Comparison of ENCODE assay signal across 11 mouse cellular contexts in the genomic region with DNA sequence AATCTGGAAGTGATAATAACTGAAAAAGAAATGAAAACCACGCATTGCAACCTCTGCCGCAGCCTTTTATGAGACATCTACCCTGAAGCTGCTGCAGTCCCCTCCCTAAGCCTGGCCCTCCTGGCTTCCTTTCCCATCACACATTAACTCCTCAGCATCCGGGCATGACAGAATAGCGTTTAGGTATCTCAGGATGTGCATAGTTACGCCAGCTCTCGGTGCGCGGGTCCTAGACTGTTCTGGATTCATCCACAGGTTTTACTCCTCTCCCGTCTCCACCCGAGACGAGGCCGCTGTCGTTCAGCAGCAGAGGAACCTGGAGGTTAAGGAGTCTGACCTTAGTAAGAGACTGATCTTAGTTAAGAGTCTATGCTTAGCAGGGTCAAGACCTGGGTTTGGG. TPM values are rescaled to one million over a fixed set of nuclear protein-coding genes. Genes with fewer than 3 reads are reported as not detected.
DNase-seq lines count a peak whose midpoint lies in the region; ATAC-seq and TF ChIP-seq lines count a peak whose summit lies in the region.
"Had no signal": no experiment of that assay in that cellular context is flagged by ENCODE, and none has a peak within 500 bp of the region (broad histone marks: within the 10 kb centered on the region; RNA-seq: fewer than 3 reads in every experiment).

No protein-coding gene starts in this region.

- H3K4me1 ChIP-seq in heart, embryonic 14.5 days (ENCODE audit: control insufficient read depth in 2 of 2, insufficient read depth in 2 of 2, low read length in 2 of 2) = peaks cover 17 to 33% of the 10 kb centered on the region in 2 experiments
- H3K4me1 ChIP-seq in intestine, embryonic 16.5 days (ENCODE audit: control insufficient read depth, insufficient read depth, low read length) = peaks cover 12% of the 10 kb centered on the region; the same call in 1 of the 2 replicates
- peaks cover 22% of the 10 kb centered on the region for H3K4me1 ChIP-seq in limb, embryonic 14.5 days (ENCODE audit: control insufficient read depth, insufficient read depth, low read length)
- H3K4me1 ChIP-seq in midbrain, embryonic 16.5 days (ENCODE audit: control insufficient read depth, insufficient read depth, low read length) = peaks cover 14% of the 10 kb centered on the region

- peak overlapping the region; percentile 53 to 57 for H3K4me3 ChIP-seq in heart, embryonic 14.5 days (ENCODE audit: control insufficient read depth in 1 of 2, insufficient read depth in 1 of 2, low read depth in 1 of 2, low read length in 2 of 2)
- peak overlapping the region; percentile 29 for H3K4me3 ChIP-seq in intestine, embryonic 16.5 days (ENCODE audit: low read length)
- no peak overlapping the region for H3K4me3 ChIP-seq in limb, embryonic 14.5 days (replicated peaks; ENCODE audit: low read length)
- H3K4me3 ChIP-seq in midbrain, embryonic 16.5 days (ENCODE audit: low read depth, low read length) = no peak overlapping the region
- H3K4me3 ChIP-seq: megakaryocyte, embryonic 14.5 days; myocyte had no signal

- H3K9ac ChIP-seq in heart, embryonic 14.5 days (ENCODE audit: low read length) = peak overlapping the region; percentile 64
- no peak overlapping the region; the same call in 1 of the 2 replicates for H3K9ac ChIP-seq in intestine, embryonic 16.5 days (ENCODE audit: low read depth, low read length)
- H3K9ac ChIP-seq in limb, embryonic 14.5 days (ENCODE audit: low read depth, low read length, severe bottlenecking) = no peak overlapping the region
- H3K9ac ChIP-seq in midbrain, embryonic 16.5 days (ENCODE audit: low read depth, low read length) = no peak overlapping the region

- no peaks in the 10 kb centered on the region for H3K27me3 ChIP-seq in heart, embryonic 14.5 days (ENCODE audit: control insufficient read depth, insufficient read depth, low read length)
- H3K27me3 ChIP-seq in intestine, embryonic 16.5 days (replicated peaks; ENCODE audit: control insufficient read depth, insufficient read depth, low read length) = no peaks in the 10 kb centered on the region
- no peaks in the 10 kb centered on the region for H3K27me3 ChIP-seq in limb, embryonic 14.5 days (ENCODE audit: control insufficient read depth, insufficient read depth, low read length)
- peaks cover 10% of the 10 kb centered on the region for H3K27me3 ChIP-seq in midbrain, embryonic 16.5 days (ENCODE audit: control insufficient read depth, insufficient read depth, low read depth, low read length)

- 54% methylated on average over 13 of the region's 13 CpGs for WGBS in heart, embryonic 14.5 days
- WGBS in intestine, embryonic 16.5 days = 64% methylated on average over 13 of the region's 13 CpGs
- WGBS in limb, embryonic 14.5 days = 74% methylated on average over 13 of the region's 13 CpGs
- WGBS in midbrain, embryonic 16.5 days = 90% methylated on average over 13 of the region's 13 CpGs

- no peaks in the 10 kb centered on the region for H3K9me3 ChIP-seq in heart, embryonic 14.5 days (ENCODE audit: control insufficient read depth, low read length)
- H3K9me3 ChIP-seq in intestine, embryonic 16.5 days (ENCODE audit: control insufficient read depth, low read length) = no peaks in the 10 kb centered on the region
- H3K9me3 ChIP-seq in limb, embryonic 14.5 days (ENCODE audit: control insufficient read depth, low read length) = no peaks in the 10 kb centered on the region
- H3K9me3 ChIP-seq in midbrain, embryonic 16.5 days (replicated peaks; ENCODE audit: control insufficient read depth, low read length, poor library complexity, severe bottlenecking) = no peaks in the 10 kb centered on the region
- H3K9me3 ChIP-seq: megakaryocyte, embryonic 14.5 days had no signal

- ATAC-seq in heart, embryonic 14.5 days (ENCODE audit: insufficient number of reproducible peaks, insufficient read depth, low FRiP score, low read depth) = no peak
- no peak for ATAC-seq in intestine, embryonic 16.5 days
- ATAC-seq in limb, embryonic 14.5 days (ENCODE audit: low FRiP score, low read depth) = no peak
- ATAC-seq in midbrain, embryonic 16.5 days = no peak

- H3K27ac ChIP-seq in heart, embryonic 14.5 days (replicated peaks in 1 of 2; ENCODE audit: control insufficient read depth in 1 of 2, insufficient read depth in 1 of 2, low read depth in 2 of 2, low read length in 2 of 2) = 0 out of 4 replicates have a peak overlapping the region, but pooled peaks have one; percentile 23 to 26
- H3K27ac ChIP-seq in intestine, embryonic 16.5 days (ENCODE audit: low read length) = no peak overlapping the region
- H3K27ac ChIP-seq in limb, embryonic 14.5 days (replicated peaks; ENCODE audit: low read depth, low read length) = no peak overlapping the region
- no peak overlapping the region for H3K27ac ChIP-seq in midbrain, embryonic 16.5 days (ENCODE audit: low read length)

- TF ChIP-seq POLR2A in limb, embryonic 14.5 days (IDR thresholded peaks at IDR 0.05; ENCODE audit: borderline replicate concordance, extremely low read depth, insufficient read depth, insufficient read length) = no peak

- peak overlapping the region; percentile 81 for H3K4me2 ChIP-seq in heart, embryonic 14.5 days (ENCODE audit: low read length)
- H3K4me2 ChIP-seq in intestine, embryonic 16.5 days (ENCODE audit: low read depth, low read length) = peak overlapping the region; percentile 23
- H3K4me2 ChIP-seq in limb, embryonic 14.5 days (replicated peaks; ENCODE audit: low read depth, low read length, severe bottlenecking) = peak overlapping the region; percentile 18; the same call in 1 of the 2 replicates
- no peak overlapping the region for H3K4me2 ChIP-seq in midbrain, embryonic 16.5 days (ENCODE audit: low read length)

- DNase-seq in heart, postnatal 4 days = no peak
- peak; percentile 51 for DNase-seq in ZHBTc4 (ENCODE audit: low read depth, low spot score)
- DNase-seq in limb, embryonic 14.5 days (ENCODE audit: low spot score) = no peak
- no peak for DNase-seq in testis, postnatal 14 days (ENCODE audit: low spot score)
- no peak for DNase-seq in gastrocnemius, postnatal 10 days
- DNase-seq: cerebellum, postnatal 36 days had no signal

- H3K36me3 ChIP-seq in heart, embryonic 14.5 days (ENCODE audit: control insufficient read depth, insufficient read depth, low read length) = peaks cover 11% of the 10 kb centered on the region; the same call in 1 of the 2 replicates
- H3K36me3 ChIP-seq in intestine, embryonic 16.5 days (ENCODE audit: control insufficient read depth, insufficient read depth, low read length) = no peaks in the 10 kb centered on the region
- H3K36me3 ChIP-seq in limb, embryonic 14.5 days (ENCODE audit: control insufficient read depth, insufficient read depth, low read length) = no peaks in the 10 kb centered on the region
- H3K36me3 ChIP-seq in midbrain, embryonic 16.5 days (ENCODE audit: control insufficient read depth, insufficient read depth, low read length) = no peaks in the 10 kb centered on the region

RNA-seq across cellular contexts. Expression of gene Syde2, which starts 3.5 kb away (rescaled TPM):
- 12.7 and 12.8 TPM in 2 replicates for polyA plus RNA-seq in heart, embryonic 14.5 days (2014; fragmentation: Nextera tagmentation; extraction: Ambion mirVana)
- total RNA-seq in heart, postnatal 4 days (2021) = 10 to 100 TPM; 33.2 to 35.2 TPM
- 1.2 and 1.4 TPM in 2 replicates for polyA plus RNA-seq in intestine, embryonic 16.5 days (2015; fragmentation: Nextera tagmentation; extraction: Ambion mirVana)
- 5.3 and 6.0 TPM in 2 replicates for polyA plus RNA-seq in limb, embryonic 14.5 days (2012; rRNA removed)
- polyA plus RNA-seq in limb, embryonic 14.5 days (2014; fragmentation: Nextera tagmentation; extraction: Ambion mirVana) = 2.6 and 2.8 TPM in 2 replicates
- polyA plus RNA-seq in midbrain, embryonic 16.5 days (2015; fragmentation: Nextera tagmentation; extraction: Ambion mirVana) = 0.55 and 0.68 TPM in 2 replicates
- total RNA-seq in gastrocnemius, postnatal 10 days (2021) = 1 to 10 TPM; 2.5 to 2.6 TPM

RNA-seq across cellular contexts. Expression of gene 2410004B18Rik, which starts 53.3 kb away (rescaled TPM):
- 36.9 and 43.1 TPM in 2 replicates for polyA plus RNA-seq in heart, embryonic 14.5 days (2014; fragmentation: Nextera tagmentation; extraction: Ambion mirVana)
- 10 to 100 TPM; 24.8 to 25.5 TPM for total RNA-seq in heart, postnatal 4 days (2021)
- polyA plus RNA-seq in intestine, embryonic 16.5 days (2015; fragmentation: Nextera tagmentation; extraction: Ambion mirVana) = 38.5 and 42.0 TPM in 2 replicates
- 25.9 and 31.2 TPM in 2 replicates for polyA plus RNA-seq in limb, embryonic 14.5 days (2012; rRNA removed)
- 45.6 and 47.8 TPM in 2 replicates for polyA plus RNA-seq in limb, embryonic 14.5 days (2014; fragmentation: Nextera tagmentation; extraction: Ambion mirVana)
- polyA plus RNA-seq in midbrain, embryonic 16.5 days (2015; fragmentation: Nextera tagmentation; extraction: Ambion mirVana) = 88.2 and 96.1 TPM in 2 replicates
- 10 to 100 TPM; 13.8 to 14.0 TPM for total RNA-seq in gastrocnemius, postnatal 10 days (2021)

Comparison
In these comparisons a context has a peak if more than half of its experiments do, and no peak if none do; other contexts are left out.
1. H3K27ac ChIP-seq: peak in heart, embryonic 14.5 days (2 of 2); none in intestine, embryonic 16.5 days (single experiment), limb, embryonic 14.5 days (single experiment) and midbrain, embryonic 16.5 days (single experiment).
2. H3K4me3 ChIP-seq: peak in heart, embryonic 14.5 days (2 of 2) and intestine, embryonic 16.5 days (single experiment); none in limb, embryonic 14.5 days (single experiment) and midbrain, embryonic 16.5 days (single experiment).